Comparison of ENCODE assay signal across 9 mouse cellular contexts in genomic region chr16:16907799-16908198, GRCm38 (mm10). TPM values are rescaled to one million over a fixed set of nuclear protein-coding genes. Genes with fewer than 3 reads are reported as not detected.
DNase-seq lines count a peak whose midpoint lies in the region; ATAC-seq lines count a peak whose summit lies in the region.
"Had no signal": no experiment of that assay in that cellular context is flagged by ENCODE, and none has a peak within 500 bp of the region (broad histone marks: within the 10 kb centered on the region; RNA-seq: fewer than 3 reads in every experiment).

No protein-coding gene starts in this region.

- no peak for ATAC-seq in erythroblast, adult 5-6 weeks (replicated peaks; ENCODE audit: low FRiP score, poor library complexity, severe bottlenecking)
- ATAC-seq in inflammation-experienced regulatory T-cells, adult 6 months, result no peak

- DNase-seq in adrenal gland, adult (ENCODE audit: inconsistent age in 2 of 2, low spot score in 1 of 2), result peak; percentile 79 to 81
- DNase-seq in adrenal gland, postnatal 4 days (ENCODE audit: low spot score in 2 of 2), result no peak
- DNase-seq in gastrocnemius, postnatal 36 days, result peak; percentile 30 to 57
- peak; percentile 86 for DNase-seq in kidney, adult 9 months
- peak; percentile 86 for DNase-seq in lung, postnatal 14 days
- DNase-seq in layer of hippocampus, adult 18-20 months (ENCODE audit: low spot score in 2 of 2), result no peak

- intact Hi-C loops in gastrocnemius, postnatal 36 days (cut with DNase I), result no loop called here

RNA-seq across cellular contexts. Expression of gene Ppm1f, which starts 11.5 kb away (rescaled TPM):
- total RNA-seq in adrenal gland, postnatal 4 days (2021), result 10 to 100 TPM; 41.4 to 44.5 TPM
- total RNA-seq in gastrocnemius, postnatal 36 days (2021), result 10 to 100 TPM; 11.1 to 11.8 TPM
- total RNA-seq in layer of hippocampus, adult 18-20 months (2021), result 10 to 100 TPM; 54.7 to 56.3 TPM
- 1.7 and 3.5 TPM in 2 replicates for total RNA-seq in erythroblast, adult 5-6 weeks (2015; ENCODE audit: low replicate concordance)
- total RNA-seq in erythroblast, adult 5-6 weeks (2017; ENCODE audit: low replicate concordance), result 1.4 and 2.7 TPM in 2 replicates
- polyA plus RNA-seq in inflammation-experienced regulatory T-cells, adult 6 months (2017; shearing (Covaris generic)), result 10 to 100 TPM; 11.1 to 13.0 (median 11.7) TPM

RNA-seq across cellular contexts. Expression of gene Vpreb1, which starts 37.2 kb away (rescaled TPM):
- under 1 TPM in 1 of 2 experiments, not detected in 1; 0.87 TPM for total RNA-seq in adrenal gland, postnatal 4 days (2021)
- not detected for total RNA-seq in gastrocnemius, postnatal 36 days (2021)
- total RNA-seq in layer of hippocampus, adult 18-20 months (2021), result not detected
- total RNA-seq in erythroblast, adult 5-6 weeks (2015; ENCODE audit: low replicate concordance), result not detected in 2 replicates
- total RNA-seq in erythroblast, adult 5-6 weeks (2017; ENCODE audit: low replicate concordance), result 0.85 TPM in 1 of 2 replicates, not detected in the other
- polyA plus RNA-seq in inflammation-experienced regulatory T-cells, adult 6 months (2017; shearing (Covaris generic)), result 1 to 10 TPM in 2 of 3 experiments, not detected in 1; 1.2 to 1.4 TPM

RNA-seq across cellular contexts. Expression of gene Top3b, which starts 37.3 kb away (rescaled TPM):
- 10 to 100 TPM; 83.5 to 93.2 TPM for total RNA-seq in adrenal gland, postnatal 4 days (2021)
- 10 to 100 TPM; 17.3 to 20.0 TPM for total RNA-seq in gastrocnemius, postnatal 36 days (2021)
- total RNA-seq in layer of hippocampus, adult 18-20 months (2021), result 10 to 100 TPM; 59.1 to 68.6 TPM
- total RNA-seq in erythroblast, adult 5-6 weeks (2015; ENCODE audit: low replicate concordance), result 19.9 and 27.7 TPM in 2 replicates
- total RNA-seq in erythroblast, adult 5-6 weeks (2017; ENCODE audit: low replicate concordance), result 18.7 and 19.2 TPM in 2 replicates
- 10 to 100 TPM; 38.9 to 76.8 (median 55.8) TPM for polyA plus RNA-seq in inflammation-experienced regulatory T-cells, adult 6 months (2017; shearing (Covaris generic))

RNA-seq across cellular contexts. Expression of gene Igll1, which starts 44.0 kb away (rescaled TPM):
- not detected for total RNA-seq in adrenal gland, postnatal 4 days (2021)
- total RNA-seq in gastrocnemius, postnatal 36 days (2021), result not detected
- total RNA-seq in layer of hippocampus, adult 18-20 months (2021), result not detected
- total RNA-seq in erythroblast, adult 5-6 weeks (2015; ENCODE audit: low replicate concordance), result not detected in 2 replicates
- total RNA-seq in erythroblast, adult 5-6 weeks (2017; ENCODE audit: low replicate concordance), result not detected in 2 replicates
- polyA plus RNA-seq in inflammation-experienced regulatory T-cells, adult 6 months (2017; shearing (Covaris generic)), result not detected
- total RNA-seq: common myeloid progenitor, adult 5-6 weeks had no signal

Comparison
In these comparisons a context has a peak if more than half of its experiments do, and no peak if none do; other contexts are left out.
1. DNase-seq: peak in adrenal gland, adult (2 of 2), gastrocnemius, postnatal 36 days (2 of 2), kidney, adult 9 months (single experiment) and lung, postnatal 14 days (single experiment); none in adrenal gland, postnatal 4 days (0 of 2) and layer of hippocampus, adult 18-20 months (0 of 2).